9 mouse cellular contexts compared by ENCODE assay signal in the genomic region with DNA sequence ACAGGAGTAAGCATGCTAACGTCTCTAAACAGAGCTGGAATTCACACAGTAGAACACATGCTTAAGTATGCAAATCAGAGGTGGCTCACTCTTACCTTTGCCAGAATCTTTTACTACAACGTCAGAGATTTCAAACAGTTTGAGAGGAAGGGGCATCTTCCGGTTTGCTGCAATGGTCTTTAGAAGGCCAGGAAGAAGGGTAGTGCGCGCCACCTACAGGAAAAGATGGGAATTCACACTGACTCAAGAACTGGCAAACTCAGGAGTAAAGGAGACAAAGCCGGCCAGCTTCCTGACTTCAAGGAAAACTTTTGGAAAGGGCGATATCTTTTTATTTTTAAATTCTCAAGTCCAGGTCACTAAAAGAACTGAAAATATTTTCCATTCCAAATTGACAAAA. TPM values are rescaled to one million over a fixed set of nuclear protein-coding genes. Genes with fewer than 3 reads are reported as not detected.
A peak's percentile ranks its signal among the peaks of the same experiment; 100 is the strongest.
DNase-seq lines count a peak whose midpoint lies in the region; ATAC-seq lines count a peak whose summit lies in the region.
"Had no signal": no experiment of that assay in that cellular context is flagged by ENCODE, and none has a peak within 500 bp of the region (broad histone marks: within the 10 kb centered on the region; RNA-seq: fewer than 3 reads in every experiment).

No protein-coding gene starts in this region.

- ATAC-seq in megakaryocyte, adult 5-6 weeks (ENCODE audit: poor library complexity, severe bottlenecking) = no peak

- peaks cover 62% of the 10 kb centered on the region for H3K36me3 ChIP-seq in heart, embryonic 10.5 days

- no peak overlapping the region for H3K4me3 ChIP-seq in heart, embryonic 10.5 days
- H3K4me3 ChIP-seq: limb, embryonic 15.5 days had no signal

- no peaks in the 10 kb centered on the region for H3K27me3 ChIP-seq in heart, embryonic 10.5 days (ENCODE audit: insufficient read depth, poor library complexity, severe bottlenecking)
- H3K27me3 ChIP-seq: limb, embryonic 15.5 days had no signal

- WGBS in heart, embryonic 10.5 days = 46% methylated on average over 7 of the region's 7 CpGs

- no peaks in the 10 kb centered on the region for H3K4me1 ChIP-seq in heart, embryonic 10.5 days
- H3K4me1 ChIP-seq: limb, embryonic 15.5 days had no signal

- H3K9me3 ChIP-seq in heart, embryonic 10.5 days = no peaks in the 10 kb centered on the region
- H3K9me3 ChIP-seq: limb, embryonic 15.5 days had no signal

- DNase-seq in heart, adult 18-20 months = peak; percentile 8 to 45
- no peak for DNase-seq in heart, embryonic 10.5 days (ENCODE audit: low spot score)
- DNase-seq in 416B (ENCODE audit: low read depth) (peak; percentile 28), WW6 (ENCODE audit: low read depth, low spot score) (peak; percentile 34)
- DNase-seq in embryo, embryonic 9.5 days (ENCODE audit: extremely low spot score) = peak; percentile 52
- peak; percentile 45 for DNase-seq in kidney, postnatal 14 days
- peak; percentile 37 for DNase-seq in neural tube, embryonic 10.5 days (ENCODE audit: extremely low spot score, low spot score)

- H3K27ac ChIP-seq in heart, embryonic 10.5 days = no peak overlapping the region
- H3K27ac ChIP-seq: limb, embryonic 15.5 days had no signal

RNA-seq across cellular contexts. Expression of gene Farsb, which starts 34.0 kb away (rescaled TPM):
- total RNA-seq in heart, adult 18-20 months (2021) = 10 to 100 TPM; 47.8 to 51.2 TPM
- polyA plus RNA-seq in heart, embryonic 10.5 days (2016; fragmentation: Nextera tagmentation; extraction: Ambion mirVana) = 122 and 133 TPM in 2 replicates
- 46.4 and 53.8 TPM in 2 replicates for total RNA-seq in megakaryocyte, adult 5-6 weeks (2015)
- 27.6 and 29.6 TPM in 2 replicates for total RNA-seq in megakaryocyte, adult 5-6 weeks (2017)

RNA-seq across cellular contexts. Expression of gene Mogat1, which starts 56.1 kb away (rescaled TPM):
- total RNA-seq in heart, adult 18-20 months (2021) = under 1 TPM in 1 of 2 experiments, not detected in 1; 0.69 TPM
- 0.22 TPM in 1 of 2 replicates, not detected in the other for polyA plus RNA-seq in heart, embryonic 10.5 days (2016; fragmentation: Nextera tagmentation; extraction: Ambion mirVana)
- total RNA-seq in megakaryocyte, adult 5-6 weeks (2015) = not detected in 2 replicates
- total RNA-seq in megakaryocyte, adult 5-6 weeks (2017) = 0.69 TPM in 1 of 2 replicates, not detected in the other

RNA-seq across cellular contexts. Expression of gene BC035947, which starts 57.3 kb away (rescaled TPM):
- not detected for total RNA-seq in heart, adult 18-20 months (2021)
- 0.05 and 0.15 TPM in 2 replicates for polyA plus RNA-seq in heart, embryonic 10.5 days (2016; fragmentation: Nextera tagmentation; extraction: Ambion mirVana)
- total RNA-seq in megakaryocyte, adult 5-6 weeks (2015) = not detected in 2 replicates
- not detected in 2 replicates for total RNA-seq in megakaryocyte, adult 5-6 weeks (2017)
